Mouse (Mus musculus) adrenal gland, postnatal 36 days (tissue): ENCODE measurements around the gene Cacna1c. TPM values are rescaled to one million over a fixed set of nuclear protein-coding genes. Genes with fewer than 3 reads are reported as not detected.

Experiments used
- DNase-seq, 2 experiments: peaks; one replicate each; pipeline ENCODE4 v3.0.0; 2021; ENCODE audit warnings: mixed read lengths in 1 of 2
- long read RNA-seq, 2 experiments: library from polyadenylated mRNA; stranded (forward); transcript quantifications; one replicate each; pipeline ENCODE4 v2.0.0; 2021; ENCODE audit warnings: borderline sequencing depth in 2 of 2
- total RNA-seq, 2 experiments: library from RNA; stranded (reverse); gene quantifications; 2 replicates each; pipeline ENCODE4 v1.2.3; 2021

Cacna1c gene
- total RNA-seq: 100 to 1,000 TPM in 1 of 2 experiments, 10 to 100 TPM in 1; 85.2 to 128 TPM
- long read RNA-seq, experiment 1, partial matches to known transcripts: 5 of 8 reads
- long read RNA-seq, experiment 1, other reads (novel, unspliced or antisense): 3 of 8 reads
- long read RNA-seq, experiment 2, partial matches to known transcripts: 2 of 4 reads
- long read RNA-seq, experiment 2, other reads (novel, unspliced or antisense): 2 of 4 reads

GRCm38 (mm10) chr6:119196382-119197305, at the start of gene Cacna1c:
Cacna1c (minus strand) TSS chr6:119196418.
- no peak for DNase-seq

GRCm38 (mm10) chr6:119240871-119241705, 44.9 kb upstream of the Cacna1c start:
- DNase-seq: no peak

GRCm38 (mm10) chr6:119240256-119240655, 44.0 kb upstream of the Cacna1c start:
- DNase-seq: no peak

GRCm38 (mm10) chr6:119239341-119240005, 43.3 kb upstream of the Cacna1c start:
- DNase-seq: no peak

GRCm38 (mm10) chr6:119237427-119237989, 41.3 kb upstream of the Cacna1c start:
- DNase-seq: peak in 1 of 2 experiments; percentile 50

- no peak for DNase-seq
Measured at GRCm38 (mm10) chr6:119236241-119236640, 40.0 kb upstream of the Cacna1c start, which contains the start of gene Cacna2d4. Cacna2d4 (plus strand) TSS chr6:119236526.

- DNase-seq: no peak
Measured at GRCm38 (mm10) chr6:119235441-119235840, 39.2 kb upstream of the Cacna1c start.

- peak in 1 of 2 experiments; percentile 42 for DNase-seq
Measured at GRCm38 (mm10) chr6:119233066-119233465, 36.8 kb upstream of the Cacna1c start.

GRCm38 (mm10) chr6:119228861-119229603, 32.8 kb upstream of the Cacna1c start:
- no peak for DNase-seq

- DNase-seq: no peak
Measured at GRCm38 (mm10) chr6:119227001-119227400, 30.8 kb upstream of the Cacna1c start.

GRCm38 (mm10) chr6:119225731-119226130, 29.5 kb upstream of the Cacna1c start:
- DNase-seq: no peak

- DNase-seq: no peak
Measured at GRCm38 (mm10) chr6:119225226-119225625, 29.0 kb upstream of the Cacna1c start.

GRCm38 (mm10) chr6:119224451-119225195, 28.4 kb upstream of the Cacna1c start:
- peak in 1 of 2 experiments; percentile 51 for DNase-seq

GRCm38 (mm10) chr6:119220297-119220696, 24.1 kb upstream of the Cacna1c start:
- peak; percentile 43 to 48 for DNase-seq

GRCm38 (mm10) chr6:119219237-119219870, 23.1 kb upstream of the Cacna1c start:
- no peak for DNase-seq

GRCm38 (mm10) chr6:119218591-119218990, 22.4 kb upstream of the Cacna1c start:
- no peak for DNase-seq

- DNase-seq: no peak
Measured at GRCm38 (mm10) chr6:119217661-119218060, 21.4 kb upstream of the Cacna1c start.

GRCm38 (mm10) chr6:119215040-119215613, 18.9 kb upstream of the Cacna1c start:
- no peak for DNase-seq

- no peak for DNase-seq
Measured at GRCm38 (mm10) chr6:119214190-119214589, 18.0 kb upstream of the Cacna1c start.
